Mouse (Mus musculus): ENCODE results near the gene Cnih3.

DNA sequence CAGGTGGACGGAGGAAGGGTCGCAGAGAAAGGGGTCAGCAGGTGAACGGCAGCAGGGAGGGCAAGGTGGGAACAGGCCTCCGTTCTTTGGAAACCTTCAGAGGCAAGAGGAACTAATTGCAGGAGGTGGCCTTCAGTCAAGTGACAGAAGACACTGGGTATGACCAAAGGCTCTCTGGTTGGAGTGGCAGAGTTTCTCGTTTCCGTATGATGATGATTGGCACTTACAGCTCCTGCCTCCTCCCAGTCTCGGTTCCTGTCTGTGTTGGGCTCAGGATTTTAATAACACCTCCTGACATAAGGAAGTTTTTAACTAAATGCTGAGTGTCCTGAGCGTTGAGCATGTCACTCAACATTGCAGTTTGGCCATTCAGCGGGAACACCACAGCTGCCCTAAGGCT is 57.3 kb downstream of the Cnih3 start:
- no peak for TF ChIP-seq CTCF (IDR thresholded peaks at IDR 0.05; ENCODE audit: control insufficient read depth, insufficient read depth, low read length)
- TF ChIP-seq POLR2A (IDR thresholded peaks at IDR 0.05; ENCODE audit: borderline replicate concordance, control insufficient read depth, low read depth, low read length), result no peak

Data from bone marrow, adult 2 months (tissue).